Mouse (Mus musculus): ENCODE results near the gene E130311K13Rik. TPM values are rescaled to one million over a fixed set of nuclear protein-coding genes. Genes with fewer than 3 reads are reported as not detected.
A peak's percentile ranks its signal among the peaks of the same experiment; 100 is the strongest.

E130311K13Rik gene
- polyA plus RNA-seq, 1 experiment from 2014 or later = 3.4 TPM

DNA sequence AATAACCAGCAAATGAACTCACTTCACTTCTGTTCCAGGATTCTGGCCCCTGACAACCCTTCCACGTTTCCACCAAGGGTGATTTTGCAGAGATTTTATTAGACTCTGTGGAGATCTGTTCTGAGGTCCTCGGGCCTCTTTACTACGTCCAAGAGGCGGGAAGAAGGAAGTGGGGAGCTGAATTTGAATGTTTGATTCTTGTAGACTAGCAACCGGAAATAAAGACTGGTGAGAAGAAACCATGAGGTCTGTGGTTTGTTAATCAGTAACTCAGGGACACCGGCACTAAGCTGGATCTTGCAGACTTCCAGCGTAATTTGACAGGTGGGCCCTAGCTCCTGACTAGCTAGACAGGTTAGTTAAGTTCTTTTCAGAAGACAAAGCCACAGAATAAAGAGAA, 35.6 kb downstream of the E130311K13Rik start:
- 40% methylated on average over 7 of the region's 7 CpGs for WGBS
- no peak overlapping the region for H3K27ac ChIP-seq
- H3K4me1 ChIP-seq (replicated peaks) = peaks cover 5% of the 10 kb centered on the region; the same call in 1 of the 2 replicates
- no peaks in the 10 kb centered on the region for H3K36me3 ChIP-seq
- ATAC-seq (ENCODE audit: insufficient number of reproducible peaks, insufficient read depth, low FRiP score, low TSS enrichment, low read depth) = no peak
- no peak overlapping the region for H3K4me2 ChIP-seq
- no peaks in the 10 kb centered on the region for H3K27me3 ChIP-seq
- H3K9ac ChIP-seq (replicated peaks) = no peak overlapping the region
- 0 out of 2 replicates have a peak, but pooled peaks cover 2% of the 10 kb centered on the region for H3K9me3 ChIP-seq
- no peak overlapping the region for H3K4me3 ChIP-seq (replicated peaks)

GRCm38 (mm10) chr3:63892154-63892553, 37.1 kb downstream of the E130311K13Rik start:
- Histone ChIP-seq H3K4me3 (replicated peaks) (no peak overlapping the region), H3K9ac (replicated peaks) (no peak overlapping the region), H3K4me2 (no peak overlapping the region), H3K36me3 (no peaks in the 10 kb centered on the region), H3K4me1 (replicated peaks) (peaks cover 5% of the 10 kb centered on the region; the same call in 1 of the 2 replicates), H3K27ac (no peak overlapping the region), H3K9me3 (0 out of 2 replicates have a peak, but pooled peaks cover 2% of the 10 kb centered on the region), H3K27me3 (no peaks in the 10 kb centered on the region)
- WGBS = 49% methylated on average over 3 of the region's 3 CpGs
- ATAC-seq (ENCODE audit: insufficient number of reproducible peaks, insufficient read depth, low FRiP score, low TSS enrichment, low read depth) = no peak

DNA sequence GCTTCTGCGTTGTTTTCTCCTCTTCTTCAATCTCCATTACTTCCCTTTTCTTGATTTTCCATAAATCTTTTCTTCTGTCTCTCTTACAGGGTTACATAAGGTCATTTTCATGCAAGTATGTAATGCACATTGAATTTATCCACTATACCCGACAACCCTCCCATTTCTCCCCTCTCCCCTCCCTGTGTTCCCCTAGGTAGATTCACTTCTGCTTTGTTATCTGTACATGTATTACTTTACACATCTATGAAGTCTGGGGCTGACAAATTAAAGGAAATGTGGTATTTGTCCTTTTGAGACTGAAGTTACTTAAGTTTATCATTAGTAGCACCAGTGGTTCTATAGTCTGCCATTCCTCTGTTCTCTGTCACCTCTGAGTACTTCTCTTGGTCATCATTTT, 48.2 kb downstream of the E130311K13Rik start:
- Histone ChIP-seq H3K36me3 (no peaks in the 10 kb centered on the region), H3K27ac (no peak overlapping the region), H3K27me3 (no peaks in the 10 kb centered on the region), H3K4me1 (replicated peaks) (peaks cover 4% of the 10 kb centered on the region; the same call in 1 of the 2 replicates), H3K9me3 (peaks cover 7% of the 10 kb centered on the region; the same call in 1 of the 2 replicates), H3K9ac (replicated peaks) (no peak overlapping the region), H3K4me2 (no peak overlapping the region), H3K4me3 (replicated peaks) (no peak overlapping the region)
- WGBS = 86% methylated on average over 2 of the region's 2 CpGs
- no peak for ATAC-seq (ENCODE audit: insufficient number of reproducible peaks, insufficient read depth, low FRiP score, low TSS enrichment, low read depth)

GRCm38 (mm10) chr3:63878995-63879666, 50.1 kb downstream of the E130311K13Rik start:
- 44% methylated on average over 4 of the region's 4 CpGs for WGBS
- no peaks in the 10 kb centered on the region for H3K9me3 ChIP-seq
- H3K4me1 ChIP-seq (replicated peaks) = peaks cover 4% of the 10 kb centered on the region; the same call in 1 of the 2 replicates
- no peaks in the 10 kb centered on the region for H3K36me3 ChIP-seq
- no peaks in the 10 kb centered on the region for H3K27me3 ChIP-seq
- no peak overlapping the region for H3K4me3 ChIP-seq (replicated peaks)
- ATAC-seq (ENCODE audit: insufficient number of reproducible peaks, insufficient read depth, low FRiP score, low TSS enrichment, low read depth) = no peak
- H3K9ac ChIP-seq (replicated peaks) = no peak overlapping the region
- H3K4me2 ChIP-seq = no peak overlapping the region
- H3K27ac ChIP-seq = no peak overlapping the region

- 38% methylated on average over 1 of the region's 1 CpGs for WGBS
- no peak overlapping the region for H3K4me2 ChIP-seq
- no peak overlapping the region for H3K4me3 ChIP-seq (replicated peaks)
- H3K36me3 ChIP-seq = no peaks in the 10 kb centered on the region
- ATAC-seq (ENCODE audit: insufficient number of reproducible peaks, insufficient read depth, low FRiP score, low TSS enrichment, low read depth) = no peak
- no peaks in the 10 kb centered on the region for H3K27me3 ChIP-seq
- H3K9me3 ChIP-seq = no peaks in the 10 kb centered on the region
- H3K9ac ChIP-seq (replicated peaks) = no peak overlapping the region
- H3K4me1 ChIP-seq (replicated peaks) = 0 out of 2 replicates have a peak, but pooled peaks cover 5% of the 10 kb centered on the region
- no peak overlapping the region for H3K27ac ChIP-seq
Measured at GRCm38 (mm10) chr3:63872818-63873217, 56.5 kb downstream of the E130311K13Rik start.

- Histone ChIP-seq H3K36me3 (no peaks in the 10 kb centered on the region), H3K4me3 (replicated peaks) (no peak overlapping the region), H3K4me1 (replicated peaks) (0 out of 2 replicates have a peak, but pooled peaks cover 5% of the 10 kb centered on the region), H3K9ac (replicated peaks) (no peak overlapping the region), H3K9me3 (no peaks in the 10 kb centered on the region), H3K4me2 (no peak overlapping the region), H3K27ac (no peak overlapping the region), H3K27me3 (no peaks in the 10 kb centered on the region)
- WGBS = 37% methylated on average over 2 of the region's 2 CpGs
- 0 out of 2 replicates have a peak, but pooled peaks have one; percentile 59 for ATAC-seq (ENCODE audit: insufficient number of reproducible peaks, insufficient read depth, low FRiP score, low TSS enrichment, low read depth)
Measured at GRCm38 (mm10) chr3:63871249-63871648, 58.0 kb downstream of the E130311K13Rik start.

- Histone ChIP-seq H3K4me2 (no peak overlapping the region), H3K9ac (replicated peaks) (no peak overlapping the region), H3K4me1 (replicated peaks) (0 out of 2 replicates have a peak, but pooled peaks cover 5% of the 10 kb centered on the region), H3K4me3 (replicated peaks) (no peak overlapping the region), H3K9me3 (no peaks in the 10 kb centered on the region), H3K27ac (no peak overlapping the region), H3K36me3 (no peaks in the 10 kb centered on the region), H3K27me3 (no peaks in the 10 kb centered on the region)
- ATAC-seq (ENCODE audit: insufficient number of reproducible peaks, insufficient read depth, low FRiP score, low TSS enrichment, low read depth) = no peak
- 50% methylated on average over 1 of the region's 1 CpGs for WGBS
Measured at GRCm38 (mm10) chr3:63868285-63868684, 61.0 kb downstream of the E130311K13Rik start.

- no peak overlapping the region for H3K27ac ChIP-seq
- no peak overlapping the region for H3K9ac ChIP-seq (replicated peaks)
- H3K36me3 ChIP-seq = no peaks in the 10 kb centered on the region
- H3K4me1 ChIP-seq (replicated peaks) = no peaks in the 10 kb centered on the region
- 85% methylated on average over 2 of the region's 2 CpGs for WGBS
- H3K9me3 ChIP-seq = peaks cover 4% of the 10 kb centered on the region; the same call in 1 of the 2 replicates
- no peak overlapping the region for H3K4me3 ChIP-seq (replicated peaks)
- no peak for ATAC-seq (ENCODE audit: insufficient number of reproducible peaks, insufficient read depth, low FRiP score, low TSS enrichment, low read depth)
- no peak overlapping the region for H3K4me2 ChIP-seq
- no peaks in the 10 kb centered on the region for H3K27me3 ChIP-seq
Measured at GRCm38 (mm10) chr3:63865069-63865468, 64.2 kb downstream of the E130311K13Rik start.

Other genes starting within 250 kb of the E130311K13Rik start
- 1.5 and 2.0 TPM in 2 replicates for gene Plch1, start 30.0 kb downstream of the E130311K13Rik start, polyA plus RNA-seq (2016; fragmentation: Nextera tagmentation; extraction: Ambion mirVana)
- gene Slc33a1, start 35.3 kb upstream of the E130311K13Rik start, polyA plus RNA-seq (2016; fragmentation: Nextera tagmentation; extraction: Ambion mirVana) = 12.9 and 13.9 TPM in 2 replicates
- 62.7 and 63.9 TPM in 2 replicates for gene Gmps, start 46.6 kb upstream of the E130311K13Rik start, polyA plus RNA-seq (2016; fragmentation: Nextera tagmentation; extraction: Ambion mirVana)
- 0.04 and 0.05 TPM in 2 replicates for gene Vmn2r1, start 152.1 kb upstream of the E130311K13Rik start, polyA plus RNA-seq (2016; fragmentation: Nextera tagmentation; extraction: Ambion mirVana)
- not detected in 2 replicates for gene Vmn2r2, start 212.5 kb upstream of the E130311K13Rik start, polyA plus RNA-seq (2016; fragmentation: Nextera tagmentation; extraction: Ambion mirVana)

Data from limb, embryonic 12.5 days (tissue).